Mouse (Mus musculus) ZHBTc4 (cell line): Measurements from ENCODE around the gene Slc45a1.
"Not testable (repeated sequence)": the region's sequence is repeated elsewhere in the genome, so short reads cannot be mapped to it uniquely, and the experiment has no call there.

Experiments
- DNase-seq: peaks from one replicate; pipeline ENCODE4 v3.0.0-alpha.2; 2011; ENCODE audit warnings: low read depth, low spot score

Gene Slc45a1

DNA sequence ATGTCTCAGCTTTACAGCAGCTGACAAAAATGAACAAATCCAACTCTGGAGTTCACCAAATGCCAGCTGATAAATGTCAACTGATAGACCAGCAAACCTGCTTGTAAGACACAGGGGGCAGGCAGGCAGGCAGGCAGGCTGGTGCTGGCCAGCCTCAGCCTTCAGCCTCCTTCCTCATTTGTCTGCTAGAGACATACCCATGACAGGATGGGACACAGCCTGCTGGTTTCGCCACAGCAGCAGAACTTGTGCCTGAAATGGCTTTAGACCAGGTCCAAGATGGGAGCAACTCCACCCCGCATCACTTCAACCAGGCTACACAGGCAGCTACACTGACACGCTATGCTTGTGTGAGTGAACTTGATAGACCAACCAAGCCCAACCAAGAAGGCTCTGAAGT, 46.2 kb downstream of the Slc45a1 start:
- DNase-seq, result no peak

- DNase-seq, result no peak
Measured at GRCm38 (mm10) chr4:150603366-150604061, 48.5 kb downstream of the Slc45a1 start.

DNA sequence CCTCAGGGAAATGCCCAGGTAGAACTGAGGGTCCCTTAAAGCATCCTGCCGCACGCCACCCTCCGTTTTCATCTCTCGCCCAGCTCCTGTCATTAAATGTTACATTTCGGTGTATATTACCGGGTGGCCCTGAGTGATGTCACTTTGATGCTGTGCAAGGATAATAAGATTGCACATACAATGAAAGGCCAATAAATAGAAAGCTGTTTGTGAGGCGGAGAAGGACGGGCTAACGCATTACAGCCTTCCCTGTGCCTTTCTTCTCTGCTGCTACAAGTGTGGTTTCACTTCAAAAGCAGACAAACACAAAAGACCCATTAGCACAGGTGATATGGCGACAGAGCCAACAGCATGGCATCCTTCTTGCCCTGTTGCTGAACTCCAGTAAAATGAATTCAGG, 50.5 kb downstream of the Slc45a1 start:
- DNase-seq, result no peak

DNA sequence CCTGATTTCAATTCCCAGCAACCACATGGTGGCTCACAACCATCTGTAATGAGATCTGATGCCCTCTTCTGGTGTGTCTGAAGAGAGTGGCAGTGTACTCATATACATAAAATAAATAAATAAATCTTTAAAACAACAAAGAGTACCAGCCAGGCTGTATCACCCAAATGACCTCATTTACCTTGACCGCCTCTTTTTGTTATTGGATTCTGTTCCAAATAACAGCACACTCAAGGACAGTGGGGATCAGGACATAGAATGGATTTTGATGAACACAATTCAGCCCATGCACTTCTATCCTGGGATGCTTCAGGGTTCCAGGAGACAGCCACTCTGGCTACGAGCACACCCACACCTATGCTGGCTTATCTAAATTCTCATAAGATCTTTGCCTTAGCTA, 51.5 kb downstream of the Slc45a1 start:
- DNase-seq, result not testable (repeated sequence)

- no peak for DNase-seq
Measured at GRCm38 (mm10) chr4:150599119-150599992, 52.6 kb downstream of the Slc45a1 start.

DNA sequence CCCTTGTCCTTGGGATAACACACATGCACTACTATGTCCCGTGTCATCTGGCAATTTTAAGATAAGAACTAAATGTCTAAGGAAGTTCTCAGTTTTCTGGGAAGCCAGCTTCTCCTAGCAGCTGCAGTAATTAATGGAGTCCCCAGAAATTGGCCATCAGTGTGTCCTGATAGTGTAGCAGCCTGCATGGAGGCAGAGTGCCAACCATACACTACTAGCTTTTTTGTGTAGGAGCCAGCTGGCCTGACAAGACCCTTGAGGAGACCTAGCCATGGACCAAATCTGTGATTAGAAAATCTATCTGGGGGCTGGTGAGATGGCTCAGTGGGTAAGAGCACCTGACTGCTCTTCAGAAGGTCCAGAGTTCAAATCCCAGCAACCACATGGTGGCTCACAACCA, 53.3 kb downstream of the Slc45a1 start:
- DNase-seq, result no peak

DNA sequence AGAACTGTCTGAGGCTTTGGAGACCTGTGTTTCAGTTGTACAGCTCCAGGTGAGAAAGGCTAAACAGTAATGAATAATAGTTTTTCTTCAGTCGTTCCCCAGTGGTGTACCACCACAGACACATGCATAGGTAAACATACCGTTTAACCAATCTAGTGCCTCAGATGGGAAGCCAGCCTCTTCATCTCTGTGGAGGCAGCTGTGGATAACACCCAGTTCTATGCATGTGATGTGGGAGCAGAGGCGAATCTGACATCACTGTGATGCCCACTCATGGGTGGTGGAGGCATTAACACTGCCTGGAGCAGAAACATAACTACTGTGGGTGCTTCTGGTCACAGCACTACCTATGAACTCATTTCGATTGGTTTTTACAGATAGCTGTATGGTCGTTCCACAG, 56.0 kb downstream of the Slc45a1 start:
- DNase-seq, result no peak

- DNase-seq, result no peak
Measured at GRCm38 (mm10) chr4:150595071-150595470, 56.9 kb downstream of the Slc45a1 start.

DNA sequence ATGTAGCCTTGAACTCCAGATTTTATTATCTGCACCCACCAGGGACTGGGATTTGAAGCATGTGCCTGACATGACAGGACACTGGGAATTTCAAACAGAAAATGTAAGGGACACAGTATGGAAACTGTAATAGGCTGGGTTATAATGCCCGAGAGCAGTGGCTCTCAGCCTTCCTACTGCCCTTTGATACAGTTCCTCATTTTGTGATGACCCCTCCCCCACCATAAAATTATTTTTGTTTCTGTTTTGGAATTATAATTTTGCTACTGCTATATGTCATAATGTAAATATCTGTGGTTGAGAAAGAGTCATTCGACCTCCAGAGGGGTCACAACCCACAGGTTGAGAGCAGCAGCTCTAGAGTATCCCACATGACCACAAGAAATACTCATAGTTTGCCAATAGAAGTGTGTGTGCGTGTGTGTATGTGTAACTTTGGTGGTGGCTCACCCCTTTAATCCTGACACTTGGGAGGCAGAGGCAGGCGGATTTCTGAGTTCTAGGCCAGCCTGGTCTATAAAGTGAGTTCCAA, 57.6 kb downstream of the Slc45a1 start:
- no peak for DNase-seq

GRCm38 (mm10) chr4:150593473-150594217, 58.3 kb downstream of the Slc45a1 start:
- no peak for DNase-seq

DNA sequence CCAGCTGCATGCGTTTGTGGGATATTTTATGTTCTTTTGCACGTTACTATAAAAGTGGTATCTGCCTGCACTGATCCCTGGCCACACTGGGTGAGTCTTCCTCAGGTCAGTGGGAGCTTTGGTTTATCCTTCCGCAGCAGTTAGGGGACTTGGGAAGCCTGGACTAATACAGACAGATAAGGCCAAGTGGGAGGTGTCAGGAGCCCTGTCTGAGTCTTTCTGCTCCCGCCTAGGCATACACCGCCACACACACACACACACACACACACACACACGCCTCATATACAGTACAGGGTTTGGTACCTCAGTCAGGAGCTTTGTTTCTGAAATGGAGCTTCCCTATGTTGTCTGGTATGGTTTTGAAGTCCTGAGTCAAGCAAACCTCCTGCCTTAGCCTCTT, 59.9 kb downstream of the Slc45a1 start:
- DNase-seq, result no peak

- DNase-seq, result peak; percentile 32
Measured at GRCm38 (mm10) chr4:150591602-150592001, 60.4 kb downstream of the Slc45a1 start.

DNA sequence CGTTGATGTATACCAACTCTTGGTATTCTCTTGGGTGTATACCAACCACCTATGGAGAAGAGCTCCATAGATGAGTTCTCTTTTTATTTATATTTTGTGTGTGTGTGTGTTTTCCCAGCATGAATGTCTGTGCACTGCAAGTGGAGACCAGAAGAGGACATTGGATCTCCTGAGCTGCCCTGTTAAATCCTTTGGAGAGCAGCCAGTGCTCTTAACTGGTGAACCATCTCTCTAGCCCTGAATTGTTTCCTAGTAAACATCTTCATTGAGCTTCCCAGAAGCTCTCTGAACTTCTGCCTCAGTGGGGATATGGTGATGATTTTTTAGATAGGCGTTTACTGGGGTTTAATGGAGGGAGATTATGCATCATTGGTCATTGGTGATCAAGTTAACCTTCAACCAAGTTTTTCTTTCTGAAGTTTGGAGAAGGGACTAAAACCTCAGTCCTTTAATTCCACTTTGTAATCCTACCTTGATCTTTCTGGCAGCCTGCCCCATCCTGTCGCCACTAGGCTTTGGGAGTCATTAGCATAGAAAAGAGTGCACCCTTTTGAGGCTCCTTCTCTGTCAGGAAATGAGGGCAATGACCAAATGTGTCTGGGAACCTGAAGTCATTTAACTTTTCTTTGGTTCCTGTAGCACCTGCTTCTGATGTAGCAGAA, 61.2 kb downstream of the Slc45a1 start:
- DNase-seq, result peak; percentile 25

- DNase-seq, result no peak
Measured at GRCm38 (mm10) chr4:150588300-150588621, 63.7 kb downstream of the Slc45a1 start.

DNA sequence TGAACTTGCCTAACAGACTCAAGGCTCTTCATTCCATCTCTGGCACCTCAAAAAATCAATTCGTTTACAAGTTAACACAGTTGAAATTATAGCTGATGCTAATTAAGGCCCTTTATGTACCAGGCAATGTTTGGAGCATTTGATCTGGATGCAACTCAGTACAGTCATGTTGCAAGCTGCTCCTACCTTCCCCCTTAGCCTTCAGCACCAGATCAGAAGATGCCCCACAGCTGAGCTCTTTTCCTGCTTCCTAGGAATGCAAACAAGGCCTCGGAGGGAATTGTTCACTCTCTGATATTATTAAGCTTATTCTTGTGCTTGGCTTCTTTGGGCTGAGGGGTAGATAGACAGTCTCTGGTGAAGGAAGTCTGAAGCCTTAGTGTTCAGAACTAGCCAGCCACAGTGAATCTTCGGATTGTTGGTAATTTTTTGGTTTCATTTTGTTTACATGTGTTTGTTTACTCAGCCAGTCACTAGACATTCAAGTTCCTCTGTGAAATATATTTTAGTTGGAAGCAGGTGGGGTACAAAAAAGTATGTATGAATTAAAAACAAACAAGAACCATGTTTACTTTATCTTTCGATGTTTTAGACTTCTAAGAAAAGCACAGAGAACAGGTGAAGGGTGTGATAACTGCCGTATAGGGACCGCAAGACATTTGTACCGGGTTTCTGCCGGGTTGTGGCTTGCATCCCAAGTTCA, 64.2 kb downstream of the Slc45a1 start:
- no peak for DNase-seq

DNA sequence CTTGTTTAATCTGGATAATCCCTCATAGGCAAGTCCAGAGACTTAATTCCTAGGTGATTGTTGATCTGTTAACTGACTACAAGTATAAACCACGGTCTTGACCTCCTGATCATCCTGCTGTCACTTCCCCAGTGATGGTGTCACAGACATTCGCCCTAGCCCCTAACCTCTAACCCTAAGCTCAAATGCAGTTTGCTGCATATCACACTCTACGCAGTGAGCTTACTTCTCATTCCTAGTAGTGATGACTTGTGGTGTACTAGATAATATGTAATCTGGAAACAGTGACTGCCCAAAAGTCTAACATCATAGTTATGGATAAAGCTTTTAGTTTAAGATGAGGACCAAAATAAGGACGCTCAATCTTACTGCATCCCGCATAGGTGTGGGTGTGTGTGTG, 65.7 kb downstream of the Slc45a1 start:
- DNase-seq, result no peak

GRCm38 (mm10) chr4:150585800-150586199, 66.2 kb downstream of the Slc45a1 start:
- no peak for DNase-seq

GRCm38 (mm10) chr4:150583777-150584135, 68.2 kb downstream of the Slc45a1 start:
- DNase-seq, result peak; percentile 38

DNA sequence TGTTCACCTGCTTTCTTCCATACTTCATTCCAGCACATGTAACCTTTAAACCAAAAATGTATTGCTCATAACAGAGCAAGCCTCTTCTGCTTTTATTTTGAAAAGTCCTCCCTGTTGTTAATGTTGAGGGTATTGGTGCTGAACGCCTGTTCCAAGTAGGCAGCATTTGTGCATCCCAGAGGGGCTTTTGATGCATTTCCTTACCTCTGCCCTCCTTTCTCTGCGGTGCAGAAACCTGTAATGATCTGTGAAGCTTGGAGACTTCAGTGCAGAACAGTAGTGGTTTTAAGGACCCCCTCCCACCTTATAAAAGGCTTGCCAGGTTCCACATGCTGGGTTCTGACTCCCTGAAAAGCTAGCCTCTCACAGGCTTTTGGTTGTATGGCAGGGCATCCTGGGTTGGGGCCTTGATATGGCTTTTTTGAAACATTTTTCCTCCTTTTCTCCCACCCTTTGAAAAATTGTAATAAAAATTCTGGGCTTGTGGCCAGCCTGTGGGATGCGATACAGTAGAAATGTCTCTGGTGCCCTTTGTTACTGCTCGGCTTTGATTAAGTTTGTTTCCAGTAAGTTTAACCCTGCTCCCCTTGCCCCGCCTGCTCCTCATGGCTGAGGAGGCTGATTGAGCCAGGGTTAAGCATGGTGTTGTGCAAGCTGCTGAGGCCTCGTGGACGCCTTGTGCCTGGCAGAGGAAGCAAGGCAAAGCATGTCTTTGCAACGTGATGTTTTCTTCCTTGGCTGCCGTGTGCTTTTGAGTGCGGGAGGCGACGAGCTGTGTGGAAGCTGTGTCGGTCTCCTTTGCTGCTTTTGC, 68.8 kb downstream of the Slc45a1 start:
- DNase-seq, result peak; percentile 25
